Mouse (Mus musculus): ENCODE results near the gene Tnni1. TPM values are rescaled to one million over a fixed set of nuclear protein-coding genes. Genes with fewer than 3 reads are reported as not detected.

Tnni1 gene
- polyA plus RNA-seq, 1 experiment from 2014 or later = 297 TPM

- Histone ChIP-seq H3K27ac (replicated peaks) (peak overlapping the region; percentile 58), H3K36me3 (peaks cover 17% of the 10 kb centered on the region), H3K4me1 (peaks cover 27% of the 10 kb centered on the region), H3K4me3 (replicated peaks) (no peak overlapping the region), H3K9me3 (replicated peaks) (no peaks in the 10 kb centered on the region), H3K9ac (no peak overlapping the region), H3K27me3 (no peaks in the 10 kb centered on the region), H3K4me2 (replicated peaks) (no peak overlapping the region)
- peak; percentile 59 for ATAC-seq (ENCODE audit: insufficient number of reproducible peaks, low FRiP score, low TSS enrichment, low read depth)
- WGBS = 19% methylated on average over 9 of the region's 9 CpGs
Observed at GRCm38 (mm10) chr1:135755287-135755686, 23.9 kb upstream of the Tnni1 start.

GRCm38 (mm10) chr1:135755913-135756312 lies 23.3 kb upstream of the Tnni1 start:
- no peak for ATAC-seq (ENCODE audit: insufficient number of reproducible peaks, low FRiP score, low TSS enrichment, low read depth)
- peaks cover 11% of the 10 kb centered on the region for H3K36me3 ChIP-seq
- no peaks in the 10 kb centered on the region for H3K9me3 ChIP-seq (replicated peaks)
- no peak overlapping the region for H3K4me2 ChIP-seq (replicated peaks)
- H3K27ac ChIP-seq (replicated peaks) = peak overlapping the region; percentile 58
- H3K9ac ChIP-seq = no peak overlapping the region
- WGBS = 66% methylated on average over 3 of the region's 3 CpGs
- H3K27me3 ChIP-seq = no peaks in the 10 kb centered on the region
- H3K4me1 ChIP-seq = peaks cover 33% of the 10 kb centered on the region
- H3K4me3 ChIP-seq (replicated peaks) = no peak overlapping the region

- Histone ChIP-seq H3K9me3 (replicated peaks) (no peaks in the 10 kb centered on the region), H3K4me2 (replicated peaks) (no peak overlapping the region), H3K27ac (replicated peaks) (no peak overlapping the region), H3K4me1 (peaks cover 37% of the 10 kb centered on the region), H3K27me3 (no peaks in the 10 kb centered on the region), H3K36me3 (no peaks in the 10 kb centered on the region), H3K4me3 (replicated peaks) (no peak overlapping the region), H3K9ac (no peak overlapping the region)
- ATAC-seq (ENCODE audit: insufficient number of reproducible peaks, low FRiP score, low TSS enrichment, low read depth) = no peak
- 63% methylated on average over 8 of the region's 8 CpGs for WGBS
Observed at GRCm38 (mm10) chr1:135757287-135757686, 21.9 kb upstream of the Tnni1 start.

- WGBS = 62% methylated on average over 4 of the region's 4 CpGs
- H3K9me3 ChIP-seq (replicated peaks) = no peaks in the 10 kb centered on the region
- H3K36me3 ChIP-seq = no peaks in the 10 kb centered on the region
- H3K4me2 ChIP-seq (replicated peaks) = no peak overlapping the region
- H3K9ac ChIP-seq = no peak overlapping the region
- H3K4me1 ChIP-seq = peaks cover 39% of the 10 kb centered on the region
- H3K27ac ChIP-seq (replicated peaks) = peak overlapping the region; percentile 34; the same call in 1 of the 2 replicates
- ATAC-seq (ENCODE audit: insufficient number of reproducible peaks, low FRiP score, low TSS enrichment, low read depth) = no peak
- H3K4me3 ChIP-seq (replicated peaks) = no peak overlapping the region
- H3K27me3 ChIP-seq = no peaks in the 10 kb centered on the region
Observed at GRCm38 (mm10) chr1:135759685-135760084, 19.5 kb upstream of the Tnni1 start.

GRCm38 (mm10) chr1:135760216-135760615 lies 19.0 kb upstream of the Tnni1 start:
- no peak for ATAC-seq (ENCODE audit: insufficient number of reproducible peaks, low FRiP score, low TSS enrichment, low read depth)
- no peaks in the 10 kb centered on the region for H3K9me3 ChIP-seq (replicated peaks)
- H3K4me1 ChIP-seq = peaks cover 35% of the 10 kb centered on the region
- H3K4me3 ChIP-seq (replicated peaks) = no peak overlapping the region
- no peak overlapping the region for H3K4me2 ChIP-seq (replicated peaks)
- WGBS = 52% methylated on average over 8 of the region's 8 CpGs
- H3K27ac ChIP-seq (replicated peaks) = peak overlapping the region; percentile 34; the same call in 1 of the 2 replicates
- H3K36me3 ChIP-seq = no peaks in the 10 kb centered on the region
- no peaks in the 10 kb centered on the region for H3K27me3 ChIP-seq
- H3K9ac ChIP-seq = no peak overlapping the region

- Histone ChIP-seq H3K4me1 (peaks cover 38% of the 10 kb centered on the region), H3K36me3 (no peaks in the 10 kb centered on the region), H3K9ac (no peak overlapping the region), H3K4me3 (replicated peaks) (no peak overlapping the region), H3K27ac (replicated peaks) (no peak overlapping the region), H3K27me3 (no peaks in the 10 kb centered on the region), H3K4me2 (replicated peaks) (no peak overlapping the region), H3K9me3 (replicated peaks) (no peaks in the 10 kb centered on the region)
- no peak for ATAC-seq (ENCODE audit: insufficient number of reproducible peaks, low FRiP score, low TSS enrichment, low read depth)
- WGBS = 88% methylated on average over 5 of the region's 5 CpGs
Observed at GRCm38 (mm10) chr1:135761728-135762127, 17.5 kb upstream of the Tnni1 start.

- WGBS = 44% methylated on average over 9 of the region's 9 CpGs
- peaks cover 55% of the 10 kb centered on the region for H3K4me1 ChIP-seq
- H3K9me3 ChIP-seq (replicated peaks) = no peaks in the 10 kb centered on the region
Observed at GRCm38 (mm10) chr1:135763503-135764205, 15.6 kb upstream of the Tnni1 start.

GRCm38 (mm10) chr1:135764206-135764528 lies 15.1 kb upstream of the Tnni1 start:
- ATAC-seq (ENCODE audit: insufficient number of reproducible peaks, low FRiP score, low TSS enrichment, low read depth) = no peak

More at GRCm38 (mm10) chr1:135763503-135764205, 15.6 kb upstream of the Tnni1 start:
- no peaks in the 10 kb centered on the region for H3K27me3 ChIP-seq
- H3K36me3 ChIP-seq = peaks cover 4% of the 10 kb centered on the region; the same call in 1 of the 2 replicates
- no peak overlapping the region for H3K4me2 ChIP-seq (replicated peaks)
- H3K27ac ChIP-seq (replicated peaks) = 0 out of 2 replicates have a peak overlapping the region, but pooled peaks have one; percentile 44
- H3K4me3 ChIP-seq (replicated peaks) = no peak overlapping the region
- no peak overlapping the region for H3K9ac ChIP-seq
- ATAC-seq (ENCODE audit: insufficient number of reproducible peaks, low FRiP score, low TSS enrichment, low read depth) = no peak

GRCm38 (mm10) chr1:135765645-135766591 lies 13.3 kb upstream of the Tnni1 start, which contains the start of gene Phlda3:
Gene Phlda3, plus strand, starts transcription at chr1:135766119.
- Histone ChIP-seq H3K4me3 (replicated peaks) (peak within 1 kb of the TSS; percentile 78), H3K4me2 (replicated peaks) (peak within 1 kb of the TSS; percentile 87), H3K4me1 (peaks cover 66% of the 10 kb centered on the region), H3K9ac (peak within 1 kb of the TSS; percentile 81), H3K36me3 (peaks cover 16% of the 10 kb centered on the region), H3K9me3 (replicated peaks) (no peaks in the 10 kb centered on the region), H3K27me3 (no peaks in the 10 kb centered on the region), H3K27ac (replicated peaks) (peak within 1 kb of the TSS; percentile 92)
- WGBS = under 1% methylated on average over 90 of the region's 90 CpGs
- peak; percentile 91 for ATAC-seq (ENCODE audit: insufficient number of reproducible peaks, low FRiP score, low TSS enrichment, low read depth)

More at GRCm38 (mm10) chr1:135764206-135764528, 15.1 kb upstream of the Tnni1 start:
- no peaks in the 10 kb centered on the region for H3K9me3 ChIP-seq (replicated peaks)
- H3K9ac ChIP-seq = no peak overlapping the region
- H3K36me3 ChIP-seq = peaks cover 9% of the 10 kb centered on the region
- H3K27me3 ChIP-seq = no peaks in the 10 kb centered on the region
- no peak overlapping the region for H3K4me3 ChIP-seq (replicated peaks)
- peaks cover 61% of the 10 kb centered on the region for H3K4me1 ChIP-seq
- H3K27ac ChIP-seq (replicated peaks) = 0 out of 2 replicates have a peak overlapping the region, but pooled peaks have one; percentile 44
- H3K4me2 ChIP-seq (replicated peaks) = no peak overlapping the region
- 39% methylated on average over 2 of the region's 2 CpGs for WGBS

GRCm38 (mm10) chr1:135766592-135767306 lies 12.5 kb upstream of the Tnni1 start:
- Histone ChIP-seq H3K9me3 (replicated peaks) (no peaks in the 10 kb centered on the region), H3K4me1 (peaks cover 70% of the 10 kb centered on the region), H3K27ac (replicated peaks) (peak overlapping the region; percentile 92), H3K27me3 (no peaks in the 10 kb centered on the region), H3K4me2 (replicated peaks) (peak overlapping the region; percentile 87), H3K4me3 (replicated peaks) (peak overlapping the region; percentile 78), H3K9ac (peak overlapping the region; percentile 81), H3K36me3 (peaks cover 16% of the 10 kb centered on the region)
- no peak for ATAC-seq (ENCODE audit: insufficient number of reproducible peaks, low FRiP score, low TSS enrichment, low read depth)
- WGBS = 7% methylated on average over 30 of the region's 30 CpGs

Data from embryonic facial prominence, embryonic 15.5 days (tissue).